Mouse (Mus musculus): ENCODE results near the gene BC051019.

Gene BC051019

DNA sequence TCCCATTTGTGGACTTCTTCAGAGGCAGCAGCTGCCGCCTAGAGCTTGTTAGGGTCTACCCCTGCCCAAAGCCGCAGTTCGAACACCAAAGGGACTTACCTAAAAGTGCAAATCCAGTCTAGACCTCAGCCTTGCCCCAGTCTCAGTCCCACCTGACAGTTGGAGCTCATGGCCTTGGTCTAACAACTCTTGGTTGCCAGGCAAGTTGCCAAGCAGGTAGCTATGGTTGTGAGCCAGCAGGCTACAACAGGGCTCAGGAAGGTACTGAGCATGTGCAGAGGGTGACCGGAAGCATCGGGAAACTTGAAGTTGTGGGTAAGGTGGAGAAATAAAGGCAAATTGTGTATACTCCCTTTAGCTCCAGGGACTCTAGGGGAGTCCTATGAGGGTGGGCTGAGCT lies at the start of gene BC051019:
TSS of gene BC051019 (minus strand) at position 154 of the 400 bp plus-strand sequence.
- DNase-seq (ENCODE audit: low read depth): no peak

DNA sequence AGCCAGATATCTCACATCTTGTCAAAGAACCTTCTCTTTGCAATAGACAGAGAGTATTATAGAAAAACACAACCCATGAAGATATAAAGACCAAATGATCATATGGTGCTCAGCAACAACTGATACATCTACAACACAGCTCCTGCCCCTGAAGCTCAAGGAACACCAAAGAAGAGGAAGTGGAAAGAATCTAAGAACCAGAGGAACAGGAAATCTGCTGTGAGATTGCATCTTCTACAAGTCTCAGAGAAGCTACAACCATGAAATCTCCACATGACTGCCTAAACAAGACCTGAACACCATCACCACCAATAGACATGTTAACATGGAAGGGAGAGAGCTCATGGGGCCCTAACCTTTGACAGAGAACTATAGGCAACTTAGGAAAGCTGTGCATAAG lies 48.6 kb upstream of the BC051019 start:
- DNase-seq (ENCODE audit: low read depth): peak; percentile 69

DNA sequence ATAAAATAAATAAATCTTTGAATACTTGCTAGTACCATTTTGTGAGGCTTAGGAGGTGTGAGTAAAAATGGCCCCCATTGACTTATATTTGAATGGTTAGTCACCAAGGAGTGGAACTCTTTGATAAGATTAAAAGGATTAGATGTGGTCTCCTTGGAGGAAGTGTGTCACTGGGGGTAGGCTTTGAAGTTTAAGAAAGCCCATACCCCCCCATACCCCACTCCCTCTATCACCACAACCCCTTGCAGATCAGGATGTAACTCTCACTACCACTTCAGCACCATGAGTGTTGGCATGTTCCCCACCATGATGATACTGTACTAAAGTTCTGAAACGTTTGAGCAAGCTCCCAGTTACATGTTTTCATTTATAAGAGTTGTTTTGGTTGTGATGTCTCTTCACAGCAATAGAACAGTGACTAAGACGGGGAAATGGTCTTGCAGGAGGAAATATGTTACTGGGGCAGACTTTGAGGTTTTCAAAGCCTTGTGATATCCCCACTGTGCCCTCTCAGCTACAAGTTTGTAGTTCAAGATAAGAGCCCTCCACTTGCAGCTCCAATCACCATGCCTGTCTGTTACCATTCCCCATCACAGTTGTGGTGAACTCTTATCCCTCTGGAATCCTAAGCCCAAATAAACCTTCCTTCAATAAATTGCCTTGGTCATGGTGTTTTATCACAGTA lies 45.2 kb upstream of the BC051019 start:
- DNase-seq (ENCODE audit: low read depth): peak; percentile 98

DNA sequence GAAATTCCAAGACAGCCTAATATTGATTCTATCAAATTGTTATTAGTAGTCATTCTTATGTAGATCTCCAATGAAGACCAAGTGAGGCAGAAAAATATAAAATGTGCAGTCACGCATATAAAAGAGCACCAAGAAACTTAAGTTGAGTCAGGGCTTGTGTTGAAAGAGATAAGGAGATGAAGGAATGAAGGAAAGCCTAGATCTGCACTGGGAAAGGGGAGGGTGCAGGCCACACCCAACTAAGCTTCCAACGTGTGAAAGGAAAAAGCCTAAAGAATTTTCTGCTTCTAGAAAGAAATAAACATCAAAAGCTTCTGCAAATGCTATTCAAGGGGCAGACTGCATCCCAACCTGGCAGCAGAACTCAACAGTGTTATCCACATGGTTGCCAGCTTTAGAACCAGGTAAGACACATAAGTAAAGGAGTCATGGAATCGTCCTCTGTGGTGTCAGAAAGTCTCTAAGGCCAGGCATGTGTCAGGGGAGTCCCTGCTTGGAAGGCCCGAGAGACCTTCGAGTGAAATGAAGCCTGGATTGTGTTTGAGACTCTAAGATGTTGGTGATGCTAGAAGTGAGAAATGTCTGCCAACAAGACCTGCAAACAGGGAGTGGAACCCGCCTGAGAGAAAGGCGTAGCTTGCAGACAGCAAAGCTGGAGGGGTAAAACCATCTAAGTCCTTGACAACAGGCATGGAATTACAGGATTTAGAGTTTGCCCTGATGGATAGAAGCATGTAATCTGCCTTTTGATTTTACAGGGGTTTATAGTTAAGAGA lies 44.1 kb upstream of the BC051019 start:
- DNase-seq (ENCODE audit: low read depth): no peak

DNA sequence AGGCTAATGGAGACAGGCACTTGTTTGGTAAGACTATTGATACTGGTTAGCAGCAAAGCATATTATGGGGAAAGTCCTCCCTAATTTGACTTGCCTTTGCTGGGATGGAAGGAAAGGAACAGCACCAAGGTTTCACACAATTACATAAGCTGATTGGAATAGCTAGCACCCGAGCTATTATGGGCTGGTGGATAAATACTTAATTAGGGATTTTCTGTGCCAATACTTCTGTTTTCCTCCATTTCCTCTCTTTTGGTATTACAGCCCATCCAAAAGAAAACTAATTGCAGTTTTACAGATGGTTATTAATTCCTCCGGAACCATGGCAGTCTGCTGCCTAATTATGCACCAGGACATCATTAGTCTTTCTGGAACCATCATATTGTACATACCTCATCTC lies 40.4 kb upstream of the BC051019 start:
- DNase-seq (ENCODE audit: low read depth): no peak

DNA sequence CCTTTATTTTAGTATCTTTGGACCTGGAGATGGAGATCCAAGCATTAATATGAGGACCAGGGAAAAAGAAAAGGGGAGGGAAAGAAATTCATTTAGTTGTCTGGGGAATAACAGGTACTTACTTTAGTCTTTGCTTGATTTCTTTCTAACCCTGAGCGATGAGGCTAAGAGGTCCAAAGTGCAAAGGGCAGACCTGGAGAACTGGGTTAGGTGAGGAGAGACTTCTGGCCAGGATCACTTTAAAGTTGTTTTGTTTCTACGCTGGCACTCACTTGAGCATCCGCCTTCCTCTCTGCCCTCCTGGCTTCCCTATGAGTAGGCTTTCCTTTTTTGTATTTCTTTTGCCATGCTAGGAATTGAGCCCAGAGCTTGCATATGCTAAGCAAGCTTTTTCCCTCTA lies 32.6 kb upstream of the BC051019 start:
- DNase-seq (ENCODE audit: low read depth): no peak

DNA sequence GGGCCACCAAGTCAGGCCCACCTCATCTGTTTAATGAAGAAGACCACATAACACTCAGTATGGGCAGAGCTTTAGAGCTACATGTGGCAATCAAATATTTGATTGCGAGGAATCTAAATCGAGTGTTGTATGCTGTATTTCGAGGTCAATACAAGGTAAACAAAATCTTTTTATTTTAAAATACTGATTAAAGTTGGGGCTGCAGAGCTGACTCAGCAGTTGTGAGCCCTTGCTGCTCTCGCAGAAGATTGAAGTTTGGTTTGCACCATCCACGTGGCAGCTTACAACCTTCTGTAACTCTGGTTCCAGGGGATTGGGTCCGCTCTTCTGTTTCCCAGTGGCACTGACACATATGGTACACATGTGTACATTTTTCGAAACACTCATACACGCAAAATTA lies 30.4 kb upstream of the BC051019 start:
- DNase-seq (ENCODE audit: low read depth): no peak

DNA sequence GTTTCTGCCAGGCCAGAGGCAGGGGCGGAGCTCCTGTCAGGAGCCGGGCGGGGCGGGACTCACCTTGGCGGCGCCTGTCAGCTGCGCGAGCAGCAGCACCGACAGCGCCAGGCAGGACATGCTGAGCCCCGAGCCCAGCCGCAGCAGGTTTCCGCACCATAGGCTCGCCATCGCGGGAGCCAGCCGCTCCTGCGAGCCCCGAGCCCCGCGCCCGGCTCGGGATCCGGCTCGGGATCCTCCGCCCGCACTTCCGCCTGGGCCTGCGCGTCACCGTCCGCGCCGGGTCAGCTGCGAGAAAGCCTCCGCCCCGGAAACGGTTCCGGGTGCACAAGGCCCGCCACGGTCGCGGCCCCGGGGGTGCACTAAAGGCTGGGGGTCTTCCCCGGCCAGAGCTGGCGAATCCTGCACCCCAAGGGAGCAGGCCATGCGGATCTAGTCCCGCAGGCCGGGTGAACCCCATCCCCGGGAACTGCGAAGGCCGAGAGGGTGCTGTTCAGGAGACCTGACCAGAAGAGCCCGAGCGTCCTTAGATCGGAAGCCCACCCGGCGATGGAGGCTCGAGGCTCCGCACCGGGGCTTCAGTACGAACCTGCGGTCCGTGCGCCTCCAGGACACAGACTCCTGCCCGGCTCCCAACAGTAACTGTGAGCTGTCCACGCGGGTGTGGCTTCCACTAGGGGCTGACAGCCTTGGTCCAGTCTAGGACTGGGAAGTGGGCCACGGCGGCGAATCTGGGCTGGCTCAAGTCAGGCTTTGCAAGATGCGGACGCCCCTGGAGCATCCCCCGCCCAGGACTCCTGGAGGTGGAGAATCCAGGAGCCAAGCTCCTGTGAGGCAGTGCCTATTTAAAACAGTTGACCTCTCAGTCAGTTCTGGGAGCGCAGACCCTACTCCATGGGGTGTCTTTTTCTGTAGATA lies 28.6 kb upstream of the BC051019 start, which contains the start of gene Tmem9b:
TSS of gene Tmem9b (minus strand) at position 868 of the 918 bp plus-strand sequence.
- DNase-seq (ENCODE audit: low read depth): peak; percentile 67

DNA sequence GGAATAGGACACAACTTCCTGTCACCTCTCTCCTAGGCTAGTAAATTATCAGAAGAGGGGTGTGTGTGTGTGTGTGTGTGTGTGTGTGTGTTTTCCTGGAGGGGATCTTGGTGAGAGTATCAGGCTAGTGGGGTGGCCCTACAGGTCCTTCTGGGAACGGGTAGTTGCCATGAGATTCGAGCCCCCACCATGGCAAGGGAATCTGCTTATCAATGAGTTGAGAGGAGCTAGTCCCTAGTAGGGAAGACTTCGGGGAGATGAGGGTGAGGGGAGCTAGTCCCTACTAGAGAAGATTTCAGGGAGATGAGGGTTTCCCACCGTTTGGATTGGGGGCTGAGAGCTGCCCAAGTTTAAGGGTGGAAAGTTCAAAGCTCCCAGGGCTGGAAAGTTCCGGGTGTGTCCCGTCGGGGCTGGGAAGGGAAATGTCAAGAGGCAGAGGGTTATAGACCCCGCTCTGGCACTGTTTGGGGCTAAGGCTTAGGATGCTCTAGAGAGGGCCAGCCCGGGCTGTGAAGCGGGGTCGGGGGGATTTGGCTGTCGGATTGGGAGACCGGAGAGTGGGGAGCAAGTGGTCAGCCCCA lies 27.9 kb upstream of the BC051019 start:
- peak; percentile 16 for DNase-seq (ENCODE audit: low read depth)

DNA sequence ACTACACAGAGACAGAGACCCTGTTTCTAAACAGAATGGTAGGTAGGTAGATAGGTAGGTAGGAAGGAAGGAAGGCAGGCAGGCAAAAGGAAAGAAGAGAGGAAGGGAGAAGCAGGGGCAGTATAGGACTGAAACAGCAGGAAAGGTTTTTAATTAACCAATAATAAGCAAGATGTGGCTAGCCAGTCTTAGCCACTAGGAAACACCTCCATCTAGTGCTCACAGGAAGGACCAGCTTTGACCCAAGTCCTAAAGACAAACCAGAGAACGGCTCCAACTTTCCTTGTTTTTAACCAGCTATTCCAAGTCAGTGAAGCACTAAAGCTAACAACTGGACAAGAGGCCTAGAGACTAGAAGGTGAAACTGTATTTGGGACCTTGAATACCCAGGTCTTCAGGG lies 24.1 kb upstream of the BC051019 start:
- peak; percentile 49 for DNase-seq (ENCODE audit: low read depth)

DNA sequence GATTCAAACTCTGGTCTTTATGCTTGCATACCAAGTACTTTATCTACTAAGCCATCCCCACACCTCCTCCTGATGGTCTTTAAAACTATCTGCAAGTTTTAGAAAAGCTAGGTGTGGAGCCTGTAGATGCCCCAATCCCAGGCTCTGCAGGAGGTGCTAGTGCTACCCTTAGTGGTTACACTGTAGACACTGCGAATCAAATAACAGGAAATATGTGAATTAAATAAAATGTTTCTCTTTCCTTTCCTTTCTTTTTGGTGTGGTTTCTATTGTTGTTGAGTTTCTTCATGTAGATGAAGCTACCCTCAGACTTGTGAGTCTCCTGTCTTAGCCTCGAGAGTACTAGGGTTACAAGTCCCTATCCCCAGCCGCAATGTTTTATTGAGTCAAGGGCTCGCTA lies 18.1 kb upstream of the BC051019 start:
- no peak for DNase-seq (ENCODE audit: low read depth)

DNA sequence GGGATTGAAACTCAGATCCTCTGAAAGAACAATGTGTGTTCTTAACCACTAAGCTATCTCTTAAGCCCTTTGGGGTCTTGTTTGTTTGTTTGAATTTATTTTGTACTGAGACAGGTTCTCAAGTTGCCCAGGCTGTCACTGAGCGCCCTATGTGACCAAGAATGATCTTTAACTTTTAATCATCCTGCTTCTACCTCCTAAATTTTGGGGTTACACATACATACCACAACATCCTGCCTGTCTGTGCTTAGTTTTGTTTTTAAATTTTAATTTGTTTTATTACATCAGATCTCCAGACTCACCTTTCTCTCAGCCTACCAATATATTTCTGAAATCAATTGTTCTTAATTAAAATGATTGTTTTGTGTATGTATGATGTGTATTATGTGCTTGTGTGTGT lies 17.4 kb upstream of the BC051019 start:
- DNase-seq (ENCODE audit: low read depth): no peak

DNA sequence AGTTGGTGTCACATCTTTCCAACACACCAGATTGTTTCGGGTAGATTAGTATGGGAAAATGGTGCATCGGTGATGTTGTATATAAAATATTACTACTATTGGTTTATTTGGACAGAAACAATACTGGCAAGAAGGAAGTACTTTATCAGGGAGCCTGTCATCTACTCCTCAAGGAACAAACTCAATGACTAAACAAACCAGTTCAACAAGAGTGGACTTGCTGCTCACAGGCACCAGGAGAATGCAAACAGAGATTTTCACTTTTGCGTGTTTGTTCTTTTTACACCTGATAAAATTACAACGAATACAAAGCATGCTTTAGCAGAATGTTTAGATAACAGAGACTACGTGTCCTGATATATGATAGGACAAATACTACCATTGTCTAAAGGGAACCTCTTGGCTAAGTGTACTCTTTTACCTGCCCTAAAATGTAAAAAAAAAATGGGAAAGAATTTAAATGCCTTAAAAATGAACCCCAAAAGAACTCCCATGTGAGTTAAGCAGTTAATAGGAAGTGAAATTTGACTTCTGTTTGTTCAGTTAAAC lies 16.2 kb upstream of the BC051019 start:
- no peak for DNase-seq (ENCODE audit: low read depth)

DNA sequence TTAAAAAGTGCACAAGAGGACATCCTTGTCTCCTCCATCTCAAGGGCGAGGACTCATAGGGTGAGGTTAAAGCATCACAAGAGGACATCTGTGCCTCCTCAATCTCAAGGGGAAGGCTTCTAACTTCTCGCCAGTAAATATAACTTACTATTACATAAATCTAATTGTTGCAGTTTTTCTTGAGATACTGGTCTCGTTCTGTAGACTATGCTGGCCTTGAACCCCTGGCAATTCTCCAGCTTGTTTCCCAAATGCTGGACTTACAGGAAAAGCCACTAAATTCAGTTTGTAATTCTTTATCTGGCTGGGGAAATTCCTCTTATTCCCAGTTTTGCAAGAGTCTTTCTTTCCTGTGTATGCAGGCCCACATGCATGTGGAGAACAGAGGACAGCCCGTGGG lies 11.2 kb upstream of the BC051019 start:
- DNase-seq (ENCODE audit: low read depth): no peak

DNA sequence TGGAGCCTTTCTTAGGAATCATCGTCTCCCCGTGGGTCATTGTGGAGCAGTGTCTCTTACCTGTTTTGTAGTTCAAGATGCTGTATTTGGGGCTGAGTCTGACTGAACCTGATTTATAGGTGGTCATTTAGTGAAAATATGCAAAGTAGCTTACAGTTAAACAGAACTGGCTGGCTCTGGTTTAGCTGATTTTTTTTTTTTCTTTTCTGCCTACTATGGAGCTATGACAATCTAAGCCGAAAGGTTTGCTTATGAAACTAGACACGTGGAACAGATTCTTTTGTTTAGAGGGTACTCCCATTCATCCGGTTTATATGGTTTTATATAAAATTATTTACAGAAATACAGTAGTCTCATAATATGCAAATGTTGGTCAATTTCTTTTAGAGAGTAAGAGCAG lies 8.0 kb upstream of the BC051019 start, which contains the start of gene Ascl3:
TSS of gene Ascl3 (minus strand) at position 101 of the 400 bp plus-strand sequence.
- no peak for DNase-seq (ENCODE audit: low read depth)

DNA sequence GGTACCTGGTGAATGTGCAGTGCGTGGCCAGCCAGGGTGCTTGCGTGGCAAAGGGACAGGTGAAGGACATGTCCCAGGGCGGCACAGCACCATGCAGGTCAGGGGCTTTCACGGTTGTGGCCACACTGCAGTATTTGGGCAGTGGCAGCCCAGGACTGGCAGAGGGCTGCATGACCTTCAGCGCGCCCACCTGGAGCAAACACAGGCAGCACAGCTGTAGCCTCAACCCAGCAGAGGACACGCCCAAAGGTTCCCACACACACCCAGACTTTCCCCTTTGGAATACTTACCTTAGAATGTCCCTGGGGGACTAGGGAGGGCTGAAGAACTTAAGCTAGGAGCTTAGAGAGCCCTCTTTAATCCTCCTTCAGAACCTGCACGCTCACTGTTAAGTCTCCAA lies 536 bp downstream of the BC051019 start:
- DNase-seq (ENCODE audit: low read depth): no peak

DNA sequence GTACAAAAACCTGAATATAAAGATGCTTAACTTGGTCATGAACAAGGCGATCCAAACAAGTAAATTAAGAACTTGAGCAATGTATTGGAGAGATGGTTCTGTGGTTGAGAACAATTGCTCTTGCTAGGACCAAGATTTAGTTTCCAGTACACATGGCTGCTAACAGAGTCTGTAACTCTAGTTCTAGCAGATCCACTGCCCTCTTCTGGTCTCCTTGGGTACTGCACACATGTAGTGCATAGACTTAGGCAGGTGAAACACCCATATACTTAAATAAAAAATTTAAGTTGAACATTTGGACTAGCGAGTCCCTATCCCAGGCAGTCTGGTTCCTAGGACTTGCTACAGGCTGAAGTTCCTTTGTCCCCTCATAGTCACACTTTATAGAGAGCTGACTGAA lies 1.0 kb downstream of the BC051019 start:
- peak; percentile 19 for DNase-seq (ENCODE audit: low read depth)

DNA sequence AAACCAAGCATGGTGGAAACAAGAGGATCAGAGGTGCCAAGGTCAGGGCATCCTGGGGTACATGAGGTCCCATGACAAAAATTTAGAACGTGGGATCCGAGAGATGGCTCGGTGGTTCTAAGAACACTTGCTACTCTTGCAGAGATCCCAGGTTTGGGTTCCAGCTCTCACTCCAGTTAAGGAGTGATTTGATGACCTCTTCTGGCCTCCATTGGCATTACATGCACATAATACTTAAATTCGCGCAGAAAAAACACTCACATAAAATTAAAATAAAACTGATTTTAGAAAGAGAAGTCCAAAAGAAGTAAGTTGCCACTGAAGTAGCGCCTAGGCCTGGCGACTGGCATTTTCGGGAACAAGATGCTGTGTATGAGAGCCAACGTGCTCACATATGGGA lies 4.4 kb downstream of the BC051019 start:
- DNase-seq (ENCODE audit: low read depth): peak; percentile 57

DNA sequence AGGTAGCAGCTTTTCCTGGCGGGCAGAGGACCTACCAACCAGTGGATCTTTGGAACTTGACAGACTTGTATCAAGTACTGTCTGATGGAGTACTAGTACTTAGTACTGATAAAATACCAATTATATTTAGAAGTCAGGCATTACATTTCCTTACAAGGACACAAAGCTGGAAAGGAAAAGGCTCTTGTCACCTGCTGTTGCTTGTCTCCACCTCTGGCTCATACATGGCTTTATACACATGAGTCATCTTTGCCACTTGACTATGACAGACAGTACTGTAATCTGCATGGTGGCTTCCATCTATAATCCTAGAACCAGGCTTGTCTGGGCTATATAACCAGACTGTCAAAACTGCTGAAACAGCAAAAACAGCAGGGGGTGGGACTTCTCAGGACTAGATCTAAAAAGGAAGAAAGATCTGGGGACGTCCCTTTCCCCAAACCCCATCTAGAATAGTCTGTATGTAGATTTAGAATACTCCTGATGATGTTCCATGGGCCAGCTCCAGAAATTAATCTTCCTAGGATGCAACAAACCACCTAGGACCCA lies 10.1 kb downstream of the BC051019 start:
- peak; percentile 33 for DNase-seq (ENCODE audit: low read depth)

DNA sequence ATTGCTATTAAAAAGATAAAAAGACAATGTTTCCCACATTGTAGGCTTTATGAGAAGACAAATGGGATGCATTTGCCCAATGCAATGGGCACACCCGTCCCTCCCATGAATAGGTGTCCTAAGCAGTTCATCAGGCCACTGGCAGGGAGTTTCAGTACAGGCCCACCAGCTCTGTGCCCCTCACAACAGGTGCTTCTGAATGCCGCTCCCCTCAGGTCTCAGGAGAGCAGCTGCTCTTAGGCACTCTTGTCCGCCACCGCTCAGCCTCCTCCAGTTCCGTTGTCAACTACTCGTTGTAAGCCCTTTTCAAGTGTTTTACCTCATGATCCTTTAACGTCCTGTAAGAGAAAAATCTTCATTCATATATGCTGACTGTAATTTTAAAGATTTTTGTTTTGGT lies 11.5 kb downstream of the BC051019 start:
- DNase-seq (ENCODE audit: low read depth): no peak

DNA sequence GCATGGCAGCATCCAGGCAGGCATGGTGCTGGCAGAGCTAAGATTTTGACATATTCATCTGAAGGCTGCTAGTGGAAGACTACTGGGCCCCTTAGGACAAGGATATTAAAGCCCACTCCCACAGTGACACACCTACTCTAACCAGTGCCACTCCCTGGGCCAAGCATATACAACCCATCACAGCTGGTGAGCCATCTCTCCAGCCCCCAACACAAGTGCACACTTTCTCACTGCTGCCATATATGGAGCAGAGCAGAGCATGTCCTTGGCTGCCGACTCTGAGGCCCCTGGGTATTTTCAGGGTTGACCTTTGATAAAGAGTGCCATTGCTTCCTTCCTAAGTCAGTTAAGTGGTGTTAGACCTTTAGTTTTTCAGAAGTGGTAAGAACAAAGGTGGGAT lies 13.6 kb downstream of the BC051019 start:
- no peak for DNase-seq (ENCODE audit: low read depth)
